Mouse (Mus musculus) cerebellum, adult 2 months (tissue): Measurements from ENCODE around the gene Cdh12. TPM values are rescaled to one million over a fixed set of nuclear protein-coding genes. Genes with fewer than 3 reads are reported as not detected.

Experiments
- DNase-seq, 2 experiments: peaks; one replicate each; pipeline ENCODE4 v3.0.0; 2021
- H3K27ac ChIP-seq: fragments of 200-500 bp; 2 replicates; pipeline ENCODE4 v1.5.1; 2012; ENCODE audit warnings: low read length, control low read depth, inconsistent platforms; ENCODE audit not compliant: insufficient read depth
- H3K27me3 ChIP-seq: fragments of 200-500 bp; 2 replicates; pipeline ENCODE4 v1.6.1; 2012; ENCODE audit warnings: inconsistent platforms, mild to moderate bottlenecking, low read length, moderate library complexity; ENCODE audit not compliant: control insufficient read depth, insufficient read depth
- H3K4me1 ChIP-seq: fragments of 200-500 bp; 2 replicates; pipeline ENCODE4 v1.6.1; 2011; ENCODE audit warnings: low read length; ENCODE audit not compliant: control insufficient read depth, insufficient read depth
- H3K4me3 ChIP-seq: fragments of 200-500 bp; replicated peaks from 2 replicates; pipeline ENCODE3; 2011; ENCODE audit warnings: mild to moderate bottlenecking, low read depth, low read length, control low read depth; ENCODE audit not compliant: insufficient read depth
- CTCF ChIP-seq: fragments of 200-500 bp; IDR thresholded peaks from 2 replicates; pipeline ENCODE4 v1.5.1; 2011; ENCODE audit warnings: low read depth, mild to moderate bottlenecking, control low read depth, low read length, moderate library complexity, borderline replicate concordance; ENCODE audit not compliant: insufficient read depth
- POLR2A ChIP-seq: fragments of 200-500 bp; IDR thresholded peaks from 2 replicates; pipeline ENCODE4 v1.6.1; 2011; ENCODE audit warnings: low read length, control low read depth, borderline replicate concordance; ENCODE audit not compliant: insufficient read depth
- WGBS: fragments of 180-500 bp; shearing (Covaris S2); methylation state at CpG from one replicate; pipeline ENCODE4 v1.1.7; 2018; 5-methylcytosine and 5-hydroxymethylcytosine counted together
- polyA plus RNA-seq: library from polyadenylated mRNA; depleted of rRNA; stranded (reverse); fragments of >200 nt; gene quantifications from 2 replicates; pipeline ENCODE4 v1.2.3, GENCODE M21; 2012

The Cdh12 gene
- polyA plus RNA-seq, 1 experiment = 2.2 TPM

DNA sequence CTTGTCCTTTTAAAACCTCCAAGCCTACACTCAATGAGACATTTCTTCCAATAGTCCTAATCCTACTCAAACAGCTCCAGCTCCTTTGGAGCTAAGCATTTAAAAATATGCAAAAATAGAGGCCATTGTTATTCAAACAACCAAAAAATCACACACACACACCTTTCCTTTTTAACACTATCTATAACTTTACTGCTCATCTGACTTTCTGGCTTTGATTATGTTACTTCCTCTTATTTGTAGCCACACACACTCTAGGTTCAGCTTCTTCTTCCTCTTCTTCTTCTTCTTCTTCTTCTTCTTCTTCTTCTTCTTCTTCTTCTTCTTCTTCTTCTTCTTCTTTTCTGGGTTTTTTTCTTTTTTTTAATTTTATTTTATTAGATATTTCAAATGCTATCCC lies 323.2 kb downstream of the Cdh12 start:
- no peak overlapping the region for H3K4me3 ChIP-seq
- no peaks in the 10 kb centered on the region for H3K4me1 ChIP-seq
- H3K27ac ChIP-seq = no peak overlapping the region
- no peak for DNase-seq
- no peak for TF ChIP-seq POLR2A
- no peak for TF ChIP-seq CTCF
- H3K27me3 ChIP-seq = no peaks in the 10 kb centered on the region

DNA sequence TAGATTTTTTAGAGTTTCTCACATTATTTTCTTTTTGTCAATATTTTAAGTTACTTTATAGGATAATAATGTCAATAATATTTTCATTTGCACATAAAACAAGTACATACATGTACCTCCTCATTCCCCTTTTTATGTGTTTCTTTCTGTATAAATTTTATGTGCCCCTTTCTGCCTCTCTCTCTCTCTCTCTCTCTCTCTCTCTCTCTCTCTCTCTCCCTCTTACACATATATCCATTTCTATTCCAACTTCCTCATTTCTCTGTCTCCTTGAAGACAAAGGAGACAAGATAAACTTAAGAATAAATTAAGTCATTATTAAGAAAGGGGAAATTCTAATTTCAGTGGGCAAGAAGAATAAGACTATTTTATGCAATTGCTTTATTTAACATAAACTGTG lies 324.4 kb downstream of the Cdh12 start:
- DNase-seq = no peak
- no peak overlapping the region for H3K27ac ChIP-seq
- H3K4me1 ChIP-seq = no peaks in the 10 kb centered on the region
- no peak for TF ChIP-seq CTCF
- TF ChIP-seq POLR2A = no peak
- H3K4me3 ChIP-seq = no peak overlapping the region
- H3K27me3 ChIP-seq = no peaks in the 10 kb centered on the region

DNA sequence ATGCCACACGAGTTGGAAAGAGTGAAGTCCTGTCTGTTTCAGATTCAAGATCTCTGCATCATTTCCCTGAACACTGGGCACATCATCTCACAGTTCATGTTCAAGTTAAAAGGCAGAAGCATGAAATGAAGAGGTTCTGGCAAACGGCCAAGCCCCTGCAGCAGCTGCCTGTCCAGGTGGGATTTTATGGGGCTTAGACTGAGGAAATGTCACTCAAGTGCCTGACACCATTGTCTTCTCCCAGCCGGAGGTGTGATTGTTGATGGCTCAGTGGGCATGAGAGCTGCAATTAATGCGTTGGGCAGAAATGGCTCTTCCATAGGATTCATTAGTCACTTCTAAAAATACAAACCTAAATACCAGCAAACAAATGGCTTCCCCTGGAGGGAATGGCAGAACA lies 347.9 kb downstream of the Cdh12 start:
- Histone ChIP-seq H3K27ac (no peak overlapping the region), H3K4me1 (no peaks in the 10 kb centered on the region; the same call in 1 of the 2 replicates), H3K27me3 (no peaks in the 10 kb centered on the region), H3K4me3 (no peak overlapping the region)
- TF ChIP-seq POLR2A = no peak
- no peak for TF ChIP-seq CTCF
- no peak for DNase-seq
- 9% methylated on average over 4 of the region's 4 CpGs for WGBS

DNA sequence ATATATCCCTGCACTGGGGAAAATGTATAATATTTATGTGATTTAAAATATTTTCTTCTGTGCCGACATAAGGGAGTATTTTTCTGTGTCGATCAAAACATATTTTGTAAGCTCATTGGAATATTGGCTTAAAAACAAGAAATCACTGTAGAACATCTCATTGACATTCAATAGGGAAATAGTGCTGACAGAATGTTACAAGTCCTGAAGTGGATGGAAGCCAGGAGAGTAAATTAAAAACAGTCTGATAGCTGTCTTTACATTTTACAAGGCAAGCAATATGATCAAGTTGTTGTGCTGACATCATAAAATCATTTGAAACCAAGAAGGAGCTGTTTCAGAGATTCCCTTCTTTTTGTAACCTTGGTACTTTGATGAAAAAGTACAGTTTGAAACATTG lies 349.5 kb downstream of the Cdh12 start:
- WGBS = 57% methylated on average over 2 of the region's 2 CpGs
- H3K27ac ChIP-seq = no peak overlapping the region
- no peaks in the 10 kb centered on the region; the same call in 1 of the 2 replicates for H3K4me1 ChIP-seq
- no peak overlapping the region for H3K4me3 ChIP-seq
- no peaks in the 10 kb centered on the region for H3K27me3 ChIP-seq
- TF ChIP-seq CTCF (no peak), POLR2A (no peak)
- no peak for DNase-seq

DNA sequence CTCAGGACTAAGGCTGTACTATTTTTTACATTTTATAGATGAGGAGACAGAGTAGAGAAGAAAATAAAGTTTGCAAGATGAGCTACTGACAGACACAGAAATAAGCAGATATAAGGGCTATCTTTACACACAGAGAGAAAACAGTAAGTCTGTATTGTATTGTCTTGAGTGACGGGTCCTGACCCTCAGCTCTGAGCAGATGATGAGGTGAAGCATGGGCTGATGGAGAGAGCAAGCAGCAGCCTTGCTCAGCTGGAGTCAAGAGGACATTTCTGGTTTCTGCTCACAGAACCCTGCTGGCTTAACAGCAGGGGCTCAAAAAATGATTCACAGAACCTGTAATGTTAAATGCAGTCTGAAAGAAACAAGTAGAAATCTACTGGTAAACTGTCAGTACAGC lies 386.8 kb downstream of the Cdh12 start:
- WGBS = 31% methylated on average over 1 of the region's 1 CpGs
- H3K27me3 ChIP-seq = no peaks in the 10 kb centered on the region
- H3K4me1 ChIP-seq = no peaks in the 10 kb centered on the region
- TF ChIP-seq POLR2A (no peak), CTCF (no peak)
- no peak overlapping the region for H3K27ac ChIP-seq
- no peak for DNase-seq
- no peak overlapping the region for H3K4me3 ChIP-seq

DNA sequence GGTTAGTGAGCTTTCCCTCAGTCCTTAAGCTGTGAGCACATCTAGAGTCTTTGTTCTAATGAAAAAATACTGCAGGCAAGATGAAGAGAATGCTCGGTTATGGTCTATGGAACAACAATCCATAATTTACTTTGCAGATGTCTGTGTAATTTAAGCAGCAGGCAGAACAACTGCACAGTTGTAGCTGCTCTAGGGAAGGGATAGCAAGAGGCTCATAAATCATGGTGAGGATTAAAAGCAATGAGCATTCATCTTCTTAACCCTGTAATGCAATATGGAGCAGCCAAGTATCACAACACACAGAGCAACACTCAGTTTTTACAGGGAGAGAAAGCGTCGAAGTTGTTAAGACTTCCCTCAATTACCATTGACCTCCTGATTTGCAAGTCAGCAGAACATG lies 387.9 kb downstream of the Cdh12 start:
- no peak for DNase-seq
- no peak overlapping the region for H3K4me3 ChIP-seq
- no peak overlapping the region for H3K27ac ChIP-seq
- H3K4me1 ChIP-seq = no peaks in the 10 kb centered on the region
- TF ChIP-seq POLR2A (no peak), CTCF (no peak)
- WGBS = 81% methylated on average over 3 of the region's 3 CpGs
- H3K27me3 ChIP-seq = no peaks in the 10 kb centered on the region

DNA sequence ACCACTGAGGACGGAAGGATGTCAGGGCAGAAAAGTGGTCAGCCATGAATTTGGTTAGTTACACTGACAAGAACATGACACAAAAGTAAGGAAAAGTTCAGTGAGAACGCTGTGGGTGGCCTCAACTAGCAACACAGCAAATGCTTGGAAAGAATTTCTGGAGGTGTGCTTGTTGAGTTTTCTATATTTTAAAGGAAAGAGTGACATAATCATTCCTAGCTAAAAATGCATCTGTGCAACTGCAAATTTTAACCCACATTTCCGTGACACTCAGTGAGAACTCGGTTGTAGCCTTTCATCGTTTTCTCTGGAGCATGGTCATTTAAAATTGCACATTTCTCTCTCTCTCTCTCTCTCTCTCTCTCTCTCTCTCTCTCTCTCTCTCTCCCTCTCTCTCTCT lies 392.4 kb downstream of the Cdh12 start:
- Histone ChIP-seq H3K27me3 (no peaks in the 10 kb centered on the region), H3K27ac (no peak overlapping the region), H3K4me1 (no peaks in the 10 kb centered on the region), H3K4me3 (no peak overlapping the region)
- WGBS = 95% methylated on average over 5 of the region's 5 CpGs
- no peak for TF ChIP-seq POLR2A
- no peak for DNase-seq

DNA sequence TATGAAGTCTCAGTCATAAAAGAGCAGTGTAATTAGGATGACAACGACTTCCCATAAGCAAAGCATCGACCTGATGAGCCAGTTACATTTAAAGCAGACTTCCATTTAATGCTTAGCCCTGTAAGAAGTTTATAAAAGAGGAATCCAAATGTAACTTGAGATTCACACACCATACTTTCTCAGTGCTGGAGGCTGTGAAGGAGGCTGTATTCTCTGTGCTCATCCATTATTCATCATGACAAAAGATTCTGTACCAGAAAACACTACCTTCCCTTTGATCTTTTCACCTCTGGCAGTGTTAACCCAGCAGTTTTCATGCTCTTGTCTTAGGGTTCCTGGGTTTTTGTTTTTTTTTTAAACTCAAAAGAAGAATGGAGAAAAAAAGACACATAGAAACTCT lies 414.0 kb downstream of the Cdh12 start:
- no peak for TF ChIP-seq POLR2A
- no peak for TF ChIP-seq CTCF

DNA sequence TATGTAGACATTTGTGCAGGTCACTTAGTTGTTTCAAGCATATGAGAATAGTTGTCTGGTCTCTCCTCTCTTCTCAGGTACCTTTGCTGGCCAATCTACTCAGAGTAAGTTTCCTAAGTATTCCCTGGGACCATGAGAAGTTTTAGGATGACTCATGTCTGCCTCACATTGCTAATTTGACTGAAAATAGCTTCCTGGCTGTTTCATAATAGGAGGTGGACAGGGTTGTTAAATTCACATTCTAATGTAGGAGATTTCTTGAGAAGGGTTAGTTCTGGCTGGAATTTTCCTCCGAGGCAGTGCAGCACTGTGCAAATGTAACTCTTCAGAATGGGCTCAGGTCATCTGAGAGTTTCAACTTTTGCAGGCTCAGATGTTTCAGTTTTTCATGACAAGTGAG lies 423.5 kb downstream of the Cdh12 start:
- no peaks in the 10 kb centered on the region for H3K4me1 ChIP-seq
- H3K27me3 ChIP-seq = no peaks in the 10 kb centered on the region
- DNase-seq = no peak
- H3K27ac ChIP-seq = no peak overlapping the region
- H3K4me3 ChIP-seq = no peak overlapping the region
- 88% methylated on average over 1 of the region's 1 CpGs for WGBS
- no peak for TF ChIP-seq CTCF
- TF ChIP-seq POLR2A = no peak

More for the DNA sequence above, 414.0 kb downstream of the Cdh12 start:
- WGBS = 64% methylated on average over 2 of the region's 2 CpGs
- no peaks in the 10 kb centered on the region for H3K4me1 ChIP-seq
- no peaks in the 10 kb centered on the region for H3K27me3 ChIP-seq
- no peak for DNase-seq
- no peak overlapping the region for H3K4me3 ChIP-seq
- H3K27ac ChIP-seq = no peak overlapping the region
